Mouse (Mus musculus) hindbrain, embryonic 13.5 days (tissue): ENCODE measurements at regions not wholly inside any gene's neighbourhood (a gene's known extent, or its start where the extent isn't known, plus 50 kb on each side); places are given as distances from the start of the nearest gene placed in this dataset.
"Not testable (repeated sequence)": the region's sequence is repeated elsewhere in the genome, so short reads cannot be mapped to it uniquely, and the experiment has no call there.

Source experiments
- ATAC-seq: fragments of 200-750 bp; cut with Nextera tagmentation; 2 replicates; pipeline ENCODE4 v1.8.0; 2017; ENCODE audit warnings: moderate TSS enrichment; ENCODE audit not compliant: low FRiP score
- H3K27ac ChIP-seq: fragments of 300-500 bp; sonication (generic); 2 replicates; pipeline ENCODE4 v1.5.1; 2015; ENCODE audit warnings: inconsistent platforms, mild to moderate bottlenecking, moderate library complexity
- H3K27me3 ChIP-seq: fragments of 300-500 bp; sonication (generic); 2 replicates; pipeline ENCODE4 v1.6.1; 2015; ENCODE audit warnings: mild to moderate bottlenecking, inconsistent platforms
- H3K36me3 ChIP-seq: fragments of 300-500 bp; sonication (generic); 2 replicates; pipeline ENCODE4 v1.6.1; 2015; ENCODE audit warnings: mild to moderate bottlenecking, inconsistent platforms
- H3K4me1 ChIP-seq: fragments of 300-500 bp; sonication (generic); replicated peaks from 2 replicates; pipeline ENCODE4 v1.6.1; 2015; ENCODE audit warnings: inconsistent platforms
- H3K4me2 ChIP-seq: fragments of 300-500 bp; sonication (generic); 2 replicates; pipeline ENCODE4 v1.6.1; 2015; ENCODE audit warnings: inconsistent platforms, mild to moderate bottlenecking, moderate library complexity
- H3K4me3 ChIP-seq: fragments of 300-500 bp; sonication (generic); 2 replicates; pipeline ENCODE4 v1.5.1; 2015; ENCODE audit warnings: mild to moderate bottlenecking, inconsistent platforms
- H3K9ac ChIP-seq: fragments of 300-500 bp; sonication (generic); 2 replicates; pipeline ENCODE4 v1.6.1; 2015; ENCODE audit warnings: mild to moderate bottlenecking, inconsistent platforms
- H3K9me3 ChIP-seq: fragments of 300-500 bp; sonication (generic); 2 replicates; pipeline ENCODE4 v1.6.1; 2016; ENCODE audit warnings: inconsistent platforms
- WGBS: fragments of 180-500 bp; shearing (Covaris S2); methylation state at CpG from one replicate; pipeline ENCODE4 v1.1.7; 2015; 5-methylcytosine and 5-hydroxymethylcytosine counted together

DNA sequence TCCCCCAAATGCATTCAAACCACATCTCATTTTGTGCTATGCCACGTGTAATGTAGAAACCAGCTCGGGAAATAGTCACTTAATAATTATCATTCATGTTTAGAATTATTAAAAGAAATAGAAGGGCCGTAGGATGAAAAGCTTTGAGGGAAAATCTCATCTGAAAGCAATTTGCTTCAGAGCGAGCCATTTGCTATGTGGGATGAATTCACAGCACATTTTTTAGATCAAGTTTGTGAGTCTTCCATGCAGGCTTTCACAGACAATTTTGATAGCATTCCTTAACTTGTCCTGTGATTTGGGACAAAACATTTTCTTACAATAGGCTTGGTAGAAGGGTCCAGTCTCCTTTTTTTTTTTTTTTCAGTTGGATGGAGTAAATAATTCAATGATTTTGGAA, 283.1 kb downstream of the Hace1 start:
- H3K9me3 ChIP-seq, result no peaks in the 10 kb centered on the region
- H3K27ac ChIP-seq, result no peak overlapping the region
- H3K4me3 ChIP-seq, result no peak overlapping the region
- no peak for ATAC-seq
- 62% methylated on average over 4 of the region's 4 CpGs for WGBS
- no peaks in the 10 kb centered on the region for H3K27me3 ChIP-seq
- no peak overlapping the region for H3K9ac ChIP-seq
- H3K4me2 ChIP-seq, result no peak overlapping the region
- no peaks in the 10 kb centered on the region for H3K36me3 ChIP-seq
- H3K4me1 ChIP-seq, result peaks cover 1% of the 10 kb centered on the region; the same call in 1 of the 2 replicates

DNA sequence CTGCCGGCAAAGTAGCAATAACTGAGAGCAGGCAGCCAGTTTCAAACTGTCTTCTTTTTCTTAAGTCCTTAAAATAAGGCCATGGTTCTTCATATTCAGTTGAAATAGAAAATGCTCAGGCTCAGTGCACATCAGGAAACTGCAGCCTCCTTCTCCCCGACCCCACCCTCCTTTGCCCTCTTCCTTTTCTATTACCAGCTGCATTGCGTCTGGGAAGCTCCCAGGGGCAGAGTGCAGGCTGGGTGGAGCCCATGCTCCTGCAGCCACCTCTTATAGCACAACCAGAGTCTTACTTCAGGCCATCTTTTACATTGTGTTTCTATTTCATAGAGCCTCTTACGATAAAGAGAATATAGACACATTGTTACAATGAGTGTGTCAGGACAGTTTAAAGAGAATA, 288.2 kb downstream of the Hace1 start:
- WGBS, result 54% methylated on average over 4 of the region's 4 CpGs
- Histone ChIP-seq H3K27ac (no peak overlapping the region), H3K36me3 (no peaks in the 10 kb centered on the region), H3K27me3 (no peaks in the 10 kb centered on the region), H3K4me2 (no peak overlapping the region), H3K4me3 (no peak overlapping the region), H3K9me3 (no peaks in the 10 kb centered on the region), H3K4me1 (peaks cover 3% of the 10 kb centered on the region; the same call in 1 of the 2 replicates), H3K9ac (no peak overlapping the region)
- ATAC-seq, result no peak

GRCm38 (mm10) chr10:45866860-45867259, 289.2 kb downstream of the Hace1 start:
- H3K27ac ChIP-seq, result no peak overlapping the region
- no peaks in the 10 kb centered on the region for H3K9me3 ChIP-seq
- H3K27me3 ChIP-seq, result no peaks in the 10 kb centered on the region
- no peak overlapping the region for H3K4me3 ChIP-seq
- H3K9ac ChIP-seq, result no peak overlapping the region
- peaks cover 3% of the 10 kb centered on the region; the same call in 1 of the 2 replicates for H3K4me1 ChIP-seq
- H3K36me3 ChIP-seq, result no peaks in the 10 kb centered on the region
- no peak for ATAC-seq
- 81% methylated on average over 3 of the region's 3 CpGs for WGBS
- no peak overlapping the region for H3K4me2 ChIP-seq

DNA sequence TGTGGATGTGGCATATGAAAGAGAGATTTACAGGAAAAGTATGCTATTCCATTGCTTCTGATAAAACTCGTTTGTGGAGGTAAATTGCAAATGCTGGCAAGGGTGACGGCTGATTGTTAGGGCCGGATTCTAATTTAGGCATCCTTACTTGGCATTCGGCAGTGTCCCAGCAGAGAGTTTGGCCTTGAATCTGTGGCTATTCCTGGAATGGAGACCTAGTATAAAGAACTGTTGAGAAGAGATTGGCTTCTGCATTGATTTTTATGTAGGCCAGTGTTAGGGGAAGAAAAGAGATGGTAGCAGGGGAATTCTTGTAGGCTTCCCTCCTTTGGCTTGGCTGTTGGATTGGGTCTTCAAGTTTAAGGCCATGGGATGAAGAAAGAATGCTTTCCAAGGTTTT, 293.4 kb downstream of the Hace1 start:
- H3K27me3 ChIP-seq, result no peaks in the 10 kb centered on the region
- H3K4me2 ChIP-seq, result no peak overlapping the region
- ATAC-seq, result no peak
- 85% methylated on average over 4 of the region's 4 CpGs for WGBS
- H3K9me3 ChIP-seq, result no peaks in the 10 kb centered on the region
- no peak overlapping the region for H3K9ac ChIP-seq
- peaks cover 14% of the 10 kb centered on the region for H3K4me1 ChIP-seq
- no peak overlapping the region for H3K4me3 ChIP-seq
- H3K36me3 ChIP-seq, result no peaks in the 10 kb centered on the region
- H3K27ac ChIP-seq, result no peak overlapping the region

GRCm38 (mm10) chr10:45872007-45872890, 294.6 kb downstream of the Hace1 start:
- no peak for ATAC-seq
- H3K4me3 ChIP-seq, result no peak overlapping the region
- whole genome bisulfite sequencing, result 84% methylated on average over 4 of the region's 4 CpGs
- H3K9ac ChIP-seq, result no peak overlapping the region
- H3K27ac ChIP-seq, result 0 out of 2 replicates have a peak overlapping the region, but pooled peaks have one; percentile 25
- H3K36me3 ChIP-seq, result no peaks in the 10 kb centered on the region
- H3K4me2 ChIP-seq, result no peak overlapping the region
- H3K9me3 ChIP-seq, result no peaks in the 10 kb centered on the region
- peaks cover 14% of the 10 kb centered on the region for H3K4me1 ChIP-seq
- H3K27me3 ChIP-seq, result no peaks in the 10 kb centered on the region

DNA sequence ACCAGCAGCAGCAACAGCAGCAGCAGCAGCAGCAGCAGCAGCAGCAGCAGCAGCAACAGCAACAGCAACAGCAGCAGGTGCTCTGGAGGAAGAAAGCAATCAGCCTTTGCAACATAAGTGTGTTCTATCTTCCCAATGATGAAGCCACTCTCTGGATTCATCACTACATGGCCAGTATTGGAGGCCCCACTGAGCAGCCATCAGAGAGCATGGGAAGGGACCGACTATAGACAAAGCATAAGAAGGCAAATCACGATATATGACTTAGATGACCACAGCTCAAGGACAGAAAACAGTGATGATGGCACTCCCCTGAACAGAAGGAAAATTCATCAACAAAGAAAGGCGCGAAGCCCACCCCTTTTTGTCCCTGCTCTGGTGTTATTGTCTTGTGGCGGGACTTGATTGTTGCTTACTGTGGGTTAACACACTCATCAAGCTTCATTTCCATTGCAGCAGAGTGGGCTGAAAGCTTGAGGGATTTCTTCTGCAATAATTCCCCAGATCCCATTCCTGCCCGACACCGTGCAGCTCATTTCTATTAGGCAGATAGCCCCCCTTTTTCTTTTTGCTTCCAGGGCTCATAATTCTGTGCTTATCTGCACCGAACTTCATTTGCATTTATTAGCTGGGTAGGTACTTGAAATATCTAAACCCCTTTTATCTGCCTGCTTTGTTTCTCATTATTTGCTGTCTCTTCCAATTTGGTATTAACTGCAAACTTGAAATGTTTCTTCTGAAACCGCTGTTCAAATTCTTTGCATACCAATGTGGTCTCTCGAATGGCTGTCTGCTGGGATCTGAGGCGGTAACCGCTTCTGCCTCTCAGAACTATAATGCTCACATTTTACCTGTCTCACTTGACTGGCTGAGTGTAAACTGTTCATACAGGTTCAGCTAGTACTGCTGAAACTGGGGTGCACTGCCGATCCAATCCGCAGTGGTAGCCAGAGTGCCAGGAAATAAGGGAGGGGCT, 296.5 kb downstream of the Hace1 start:
- Histone ChIP-seq H3K36me3 (no peaks in the 10 kb centered on the region), H3K4me2 (peak overlapping the region; percentile 19; the same call in 1 of the 2 replicates), H3K27me3 (no peaks in the 10 kb centered on the region), H3K27ac (peak overlapping the region; percentile 79), H3K9ac (no peak overlapping the region), H3K9me3 (no peaks in the 10 kb centered on the region), H3K4me1 (peaks cover 14% of the 10 kb centered on the region), H3K4me3 (no peak overlapping the region)
- ATAC-seq, result peak; percentile 77
- 49% methylated on average over 14 of the region's 14 CpGs for WGBS

GRCm38 (mm10) chr10:45875287-45875686, 297.7 kb downstream of the Hace1 start:
- H3K27ac ChIP-seq, result peak overlapping the region; percentile 79
- WGBS, result 95% methylated on average over 20 of the region's 20 CpGs
- H3K4me3 ChIP-seq, H3K9ac ChIP-seq, H3K4me2 ChIP-seq, H3K9me3 ChIP-seq, H3K27me3 ChIP-seq, H3K36me3 ChIP-seq, ATAC-seq: not testable (repeated sequence)
- peaks cover 14% of the 10 kb centered on the region for H3K4me1 ChIP-seq

DNA sequence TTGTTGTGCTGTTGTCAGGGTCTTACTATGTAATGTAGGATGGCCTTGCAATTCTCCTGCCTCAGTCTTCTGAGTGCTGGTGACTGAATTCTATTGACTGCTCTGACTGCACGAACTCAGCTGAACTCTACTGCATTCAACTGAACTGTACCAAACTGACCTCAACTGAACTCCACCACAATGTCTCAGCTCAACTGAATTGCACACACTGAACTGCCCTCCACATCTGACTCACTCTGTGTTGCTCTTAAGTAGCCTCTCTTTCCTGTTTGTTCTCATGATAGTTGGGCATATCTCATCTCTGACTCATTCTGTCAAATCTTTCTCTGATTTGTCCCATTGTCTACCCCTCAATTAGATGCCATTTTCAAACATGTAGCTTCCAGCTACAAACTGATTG, 306.1 kb downstream of the Hace1 start:
- Histone ChIP-seq H3K9me3 (no peaks in the 10 kb centered on the region), H3K27ac (no peak overlapping the region), H3K36me3 (no peaks in the 10 kb centered on the region), H3K9ac (no peak overlapping the region), H3K4me2 (no peak overlapping the region), H3K27me3 (no peaks in the 10 kb centered on the region), H3K4me3 (no peak overlapping the region), H3K4me1 (peaks cover 3% of the 10 kb centered on the region)
- 88% methylated on average over 1 of the region's 1 CpGs for WGBS
- no peak for ATAC-seq

DNA sequence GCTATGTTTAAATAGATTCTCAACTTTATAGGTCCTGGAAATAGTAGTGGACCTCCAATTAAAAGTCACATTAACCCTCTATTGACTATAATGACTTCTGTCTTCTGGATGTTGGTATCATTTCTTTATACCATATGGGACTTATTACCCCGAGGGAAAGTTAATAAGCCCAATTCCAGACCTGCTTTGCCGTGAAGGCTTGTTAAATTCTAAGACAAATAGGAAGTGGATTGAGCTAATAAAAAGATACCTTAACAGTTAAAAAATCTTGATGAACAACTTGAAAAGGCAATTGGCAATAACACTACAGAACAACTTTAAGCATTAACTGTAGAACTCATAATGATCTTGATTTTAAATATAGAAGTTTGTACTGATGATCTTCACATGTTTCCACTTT, 309.0 kb downstream of the Hace1 start:
- Histone ChIP-seq H3K4me3 (no peak overlapping the region), H3K27ac (no peak overlapping the region), H3K9me3 (no peaks in the 10 kb centered on the region), H3K9ac (no peak overlapping the region), H3K4me2 (no peak overlapping the region), H3K36me3 (no peaks in the 10 kb centered on the region), H3K4me1 (peaks cover 12% of the 10 kb centered on the region), H3K27me3 (no peaks in the 10 kb centered on the region)
- WGBS, result 77% methylated on average over 2 of the region's 2 CpGs
- ATAC-seq, result no peak

GRCm38 (mm10) chr10:45888835-45889234, 311.2 kb downstream of the Hace1 start:
- Histone ChIP-seq H3K9ac (no peak overlapping the region), H3K27me3 (no peaks in the 10 kb centered on the region), H3K4me2 (no peak overlapping the region), H3K4me3 (no peak overlapping the region), H3K9me3 (no peaks in the 10 kb centered on the region), H3K27ac (peak overlapping the region; percentile 41), H3K36me3 (no peaks in the 10 kb centered on the region), H3K4me1 (peaks cover 12% of the 10 kb centered on the region)
- WGBS, result 77% methylated on average over 4 of the region's 4 CpGs
- ATAC-seq, result no peak

GRCm38 (mm10) chr10:45889381-45889951, 311.8 kb downstream of the Hace1 start:
- Histone ChIP-seq H3K4me1 (peaks cover 12% of the 10 kb centered on the region), H3K4me3 (peak overlapping the region; percentile 3; the same call in 1 of the 2 replicates), H3K9me3 (no peaks in the 10 kb centered on the region), H3K9ac (no peak overlapping the region), H3K36me3 (no peaks in the 10 kb centered on the region), H3K4me2 (peak overlapping the region; percentile 37), H3K27ac (peak overlapping the region; percentile 78), H3K27me3 (no peaks in the 10 kb centered on the region)
- peak; percentile 83 for ATAC-seq
- 35% methylated on average over 13 of the region's 13 CpGs for WGBS

- H3K4me3 ChIP-seq, result 0 out of 2 replicates have a peak overlapping the region, but pooled peaks have one; percentile 3
- 74% methylated on average over 9 of the region's 9 CpGs for WGBS
- no peaks in the 10 kb centered on the region for H3K36me3 ChIP-seq
- peaks cover 12% of the 10 kb centered on the region for H3K4me1 ChIP-seq
- H3K9me3 ChIP-seq, result no peaks in the 10 kb centered on the region
- ATAC-seq, result peak; percentile 56
- no peaks in the 10 kb centered on the region for H3K27me3 ChIP-seq
- H3K27ac ChIP-seq, result peak overlapping the region; percentile 78
- H3K9ac ChIP-seq, result no peak overlapping the region
- peak overlapping the region; percentile 37; the same call in 1 of the 2 replicates for H3K4me2 ChIP-seq
These were observed 312.5 kb downstream of the Hace1 start for GRCm38 (mm10) chr10:45890088-45890626.
